Mouse (Mus musculus) C2C12 (cell line): ENCODE measurements at regions not wholly inside any gene's neighbourhood (a gene's known extent, or its start where the extent isn't known, plus 50 kb on each side); places are given as distances from the start of the nearest gene placed in this dataset.

Source experiments
- CTCF ChIP-seq: IDR thresholded peaks from one replicate; pipeline ENCODE4 v1.5.1; 2011; ENCODE audit not compliant: control insufficient read depth, insufficient read depth, insufficient read length
- MYOD1 ChIP-seq: IDR thresholded peaks from one replicate; pipeline ENCODE4 v1.6.1; 2011; ENCODE audit warnings: low read depth; ENCODE audit not compliant: control insufficient read depth, insufficient read length
- USF1 ChIP-seq: IDR thresholded peaks from one replicate; pipeline ENCODE4 v1.6.1; 2011; ENCODE audit warnings: low read depth, mild to moderate bottlenecking, control low read depth, moderate library complexity

DNA sequence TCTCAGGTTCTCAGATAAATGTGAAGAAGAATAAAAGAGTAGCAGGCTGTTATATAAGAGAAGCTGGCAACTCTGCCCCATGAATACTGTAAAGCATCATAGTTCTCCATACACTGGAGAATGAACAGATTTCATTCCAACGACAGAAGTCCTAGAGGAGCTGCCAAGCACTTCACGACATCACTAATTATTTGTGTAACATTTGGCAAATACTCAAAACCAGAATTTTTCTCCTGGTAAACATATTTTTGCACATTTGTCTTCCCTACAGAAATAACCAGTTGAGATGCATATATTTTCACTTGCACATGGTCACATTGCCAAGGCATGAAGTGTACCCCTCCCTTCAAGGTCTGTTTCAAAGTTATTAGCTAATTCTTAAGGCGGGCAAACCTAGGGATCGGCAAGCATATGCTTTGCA is 220.9 kb upstream of the Smarca2 start:
- no peak for TF ChIP-seq CTCF
- no peak for TF ChIP-seq USF1
- TF ChIP-seq MYOD1, result no peak
